Mouse (Mus musculus) left cerebral cortex, postnatal 36 days (tissue): ENCODE data around the gene Fgl2. TPM values are rescaled to one million over a fixed set of nuclear protein-coding genes. Genes with fewer than 3 reads are reported as not detected.
"Not testable (repeated sequence)": the region's sequence is repeated elsewhere in the genome, so short reads cannot be mapped to it uniquely, and the experiment has no call there.

Source experiments
- DNase-seq, 2 experiments: peaks; one replicate each; pipeline ENCODE4 v3.0.0; 2021 to 2022; ENCODE audit warnings: low spot score in 2 of 2, mixed read lengths in 1 of 2
- intact Hi-C: fragments of 180-260 bp; cut with DNase I; formaldehyde crosslinking; loops from one replicate; pipeline ENCODE4 v1.15.1; 2025
- total RNA-seq, 2 experiments: library from RNA; stranded (reverse); gene quantifications; 2 replicates each; pipeline ENCODE4 v1.2.3; 2021

Fgl2 gene
- total RNA-seq, result 1 to 10 TPM; 1.4 to 2.5 TPM

- DNase-seq, result peak; percentile 24 to 32
- intact Hi-C loops, result no loop called here
These were observed at the start of gene Fgl2 for GRCm38 (mm10) chr5:21372493-21373179. TSS of gene Fgl2 (plus strand) at chr5:21372642.

GRCm38 (mm10) chr5:21326494-21326893 lies 45.9 kb upstream of the Fgl2 start:
- peak in 1 of 2 experiments; percentile 14 for DNase-seq
- intact Hi-C loops, result loop anchor here (5.0 kb wide), 1 partner anchor 96 kb away; the partner anchor contains the start of genes Ccdc146 and Fam185a

- intact Hi-C loops, result loop anchor here (5.0 kb wide), 1 partner anchor 94 kb away; the partner anchor contains the start of genes Ccdc146 and Fam185a
- DNase-seq, result no peak
These were observed 43.9 kb upstream of the Fgl2 start for GRCm38 (mm10) chr5:21328560-21328959.

GRCm38 (mm10) chr5:21329672-21330665 lies 42.5 kb upstream of the Fgl2 start:
- DNase-seq, result no peak
- intact Hi-C loops, result loop anchor here (5.0 kb wide), 1 partner anchor 92 kb away; the partner anchor contains the start of genes Ccdc146 and Fam185a

- intact Hi-C loops, result no loop called here
- no peak for DNase-seq
These were observed 40.8 kb upstream of the Fgl2 start for GRCm38 (mm10) chr5:21331656-21332055.

GRCm38 (mm10) chr5:21332119-21332518 lies 40.3 kb upstream of the Fgl2 start:
- intact Hi-C loops, result no loop called here
- no peak for DNase-seq

GRCm38 (mm10) chr5:21342265-21342664 lies 30.2 kb upstream of the Fgl2 start:
- intact Hi-C loops, DNase-seq: not testable (repeated sequence)

- DNase-seq, result no peak
- intact Hi-C loops, result no loop called here
These were observed 24.1 kb upstream of the Fgl2 start for GRCm38 (mm10) chr5:21348366-21348765.

GRCm38 (mm10) chr5:21351678-21352077 lies 20.8 kb upstream of the Fgl2 start:
- intact Hi-C loops, result no loop called here
- DNase-seq, result no peak

GRCm38 (mm10) chr5:21358648-21359047 lies 13.8 kb upstream of the Fgl2 start:
- DNase-seq, result no peak
- intact Hi-C loops, result no loop called here

- intact Hi-C loops, result no loop called here
- DNase-seq, result no peak
These were observed 9.1 kb upstream of the Fgl2 start for GRCm38 (mm10) chr5:21363343-21363742.

GRCm38 (mm10) chr5:21366338-21367053 lies 5.9 kb upstream of the Fgl2 start:
- no peak for DNase-seq
- intact Hi-C loops, result no loop called here

- intact Hi-C loops, result no loop called here
- DNase-seq, result no peak
These were observed 4.9 kb upstream of the Fgl2 start for GRCm38 (mm10) chr5:21367514-21367913.

- no peak for DNase-seq
- intact Hi-C loops, result no loop called here
These were observed 2.1 kb upstream of the Fgl2 start for GRCm38 (mm10) chr5:21370218-21370947.

- intact Hi-C loops, result no loop called here
- DNase-seq, result no peak
These were observed 522 bp upstream of the Fgl2 start for GRCm38 (mm10) chr5:21371920-21372319.

GRCm38 (mm10) chr5:21373180-21373518 lies 707 bp downstream of the Fgl2 start:
- DNase-seq, result no peak
- intact Hi-C loops, result no loop called here

- no peak for DNase-seq
- intact Hi-C loops, result no loop called here
These were observed 4.5 kb downstream of the Fgl2 start for GRCm38 (mm10) chr5:21376935-21377334.

- DNase-seq, result no peak
These were observed 6.0 kb downstream of the Fgl2 start for GRCm38 (mm10) chr5:21378397-21378796.

GRCm38 (mm10) chr5:21381986-21382385 lies 9.5 kb downstream of the Fgl2 start:
- intact Hi-C loops, result no loop called here
- DNase-seq, result no peak

More at GRCm38 (mm10) chr5:21378397-21378796, 6.0 kb downstream of the Fgl2 start:
- intact Hi-C loops, result no loop called here
